In genomic region chr15:27669931-27670411, GRCm38 (mm10) we compare ENCODE assay signal across 17 mouse cellular contexts. TPM values are rescaled to one million over a fixed set of nuclear protein-coding genes. Genes with fewer than 3 reads are reported as not detected.
A peak's percentile ranks its signal among the peaks of the same experiment; 100 is the strongest.
DNase-seq lines count a peak whose midpoint lies in the region; ATAC-seq and TF ChIP-seq lines count a peak whose summit lies in the region.
"Had no signal": no experiment of that assay in that cellular context is flagged by ENCODE, and none has a peak within 500 bp of the region (broad histone marks: within the 10 kb centered on the region; RNA-seq: fewer than 3 reads in every experiment).

No protein-coding gene starts in this region.

- ATAC-seq in kidney, embryonic 15.5 days (replicated peaks; ENCODE audit: low FRiP score): no peak
- ATAC-seq: intestine, postnatal 0 days had no signal

- TF ChIP-seq CTCF in bone marrow macrophage, adult 2 months (IDR thresholded peaks at IDR 0.05; ENCODE audit: low read depth, low read length): no peak
- TF ChIP-seq CTCF in thymus, adult 2 months (IDR thresholded peaks at IDR 0.05; ENCODE audit: borderline replicate concordance, control insufficient read depth, extremely low read depth, insufficient read depth, low read length, poor library complexity): no peak

- H3K4me2 ChIP-seq in kidney, embryonic 15.5 days: no peak overlapping the region
- H3K4me2 ChIP-seq: forebrain, embryonic 12.5 days; hindbrain, embryonic 12.5 days; limb, embryonic 13.5 days; neural tube, embryonic 12.5 days had no signal

- no peak overlapping the region for H3K4me3 ChIP-seq in bone marrow macrophage, adult 2 months (ENCODE audit: insufficient read depth, low read length)
- H3K4me3 ChIP-seq in thymus, adult 2 months (ENCODE audit: control insufficient read depth, insufficient read depth, low read length): peak overlapping the region; percentile 37
- H3K4me3 ChIP-seq in hindbrain, embryonic 10.5 days: no peak overlapping the region
- no peak overlapping the region for H3K4me3 ChIP-seq in kidney, embryonic 15.5 days (replicated peaks)
- H3K4me3 ChIP-seq: forebrain, embryonic 12.5 days; hindbrain, embryonic 12.5 days; limb, embryonic 13.5 days; neural tube, embryonic 12.5 days had no signal

- WGBS in thymus, adult 2 months: 18% methylated on average over 12 of the region's 12 CpGs
- 82% methylated on average over 12 of the region's 12 CpGs for WGBS in hindbrain, embryonic 10.5 days
- WGBS in kidney, embryonic 15.5 days: 77% methylated on average over 12 of the region's 12 CpGs

- H3K27ac ChIP-seq in bone marrow macrophage, adult 2 months (ENCODE audit: insufficient read depth, low read depth, low read length): peak overlapping the region; percentile 74
- peak overlapping the region; percentile 100 for H3K27ac ChIP-seq in thymus, adult 2 months (ENCODE audit: control insufficient read depth, insufficient read depth, low read length)
- H3K27ac ChIP-seq in hindbrain, embryonic 10.5 days: no peak overlapping the region
- no peak overlapping the region for H3K27ac ChIP-seq in kidney, embryonic 15.5 days
- H3K27ac ChIP-seq: forebrain, embryonic 12.5 days; hindbrain, embryonic 12.5 days; limb, embryonic 13.5 days; neural tube, embryonic 12.5 days had no signal

- TF ChIP-seq POLR2A in bone marrow macrophage, adult 2 months (IDR thresholded peaks at IDR 0.05; ENCODE audit: borderline replicate concordance, low read depth, low read length): no peak
- 0 out of 2 replicates have a peak, but pooled peaks have one; percentile 45 for TF ChIP-seq POLR2A in thymus, adult 2 months (IDR thresholded peaks at IDR 0.05; ENCODE audit: control insufficient read depth, extremely low read depth, insufficient read depth, low read length, poor library complexity)

- H3K4me1 ChIP-seq in bone marrow macrophage, adult 2 months (ENCODE audit: control insufficient read depth, insufficient read depth, low read length): peaks cover 91% of the 10 kb centered on the region
- H3K4me1 ChIP-seq in thymus, adult 2 months (replicated peaks; ENCODE audit: control insufficient read depth, insufficient read depth, low read length): peaks cover 55% of the 10 kb centered on the region
- H3K4me1 ChIP-seq in hindbrain, embryonic 10.5 days (replicated peaks): peaks cover 25% of the 10 kb centered on the region
- H3K4me1 ChIP-seq in kidney, embryonic 15.5 days: peaks cover 7% of the 10 kb centered on the region
- H3K4me1 ChIP-seq: neural tube, embryonic 12.5 days had no signal

- peak; percentile 88 for DNase-seq in heart, adult 11 months
- no peak for DNase-seq in heart, adult 9 months (ENCODE audit: low spot score in 2 of 2)
- peak; percentile 73 for DNase-seq in CD4-positive helper T cell, adult 2 months (ENCODE audit: low read depth, low spot score)
- peak; percentile 60 for DNase-seq in thymus, adult 2 months
- DNase-seq in right cerebral cortex, postnatal 36 days (ENCODE audit: low spot score in 2 of 2): no peak
- DNase-seq in hindbrain, embryonic 10.5 days (ENCODE audit: low spot score): no peak
- DNase-seq: adrenal gland, adult 2 months; cerebellum, adult 8-10 months; lung, adult 18-20 months; midbrain, embryonic 14.5 days had no signal

- H3K27me3 ChIP-seq in thymus, adult 2 months (ENCODE audit: control insufficient read depth, insufficient read depth, low read length): no peaks in the 10 kb centered on the region
- H3K27me3 ChIP-seq in hindbrain, embryonic 10.5 days (ENCODE audit: insufficient read depth, poor library complexity, severe bottlenecking): no peaks in the 10 kb centered on the region
- no peaks in the 10 kb centered on the region for H3K27me3 ChIP-seq in kidney, embryonic 15.5 days
- H3K27me3 ChIP-seq: hindbrain, embryonic 12.5 days; limb, embryonic 13.5 days; neural tube, embryonic 12.5 days had no signal

- no peak overlapping the region for H3K9ac ChIP-seq in kidney, embryonic 15.5 days
- H3K9ac ChIP-seq: forebrain, embryonic 12.5 days; hindbrain, embryonic 12.5 days; limb, embryonic 13.5 days; neural tube, embryonic 12.5 days had no signal

- H3K36me3 ChIP-seq in thymus, adult 2 months (ENCODE audit: control insufficient read depth, insufficient read depth, low read length): 0 out of 2 replicates have a peak, but pooled peaks cover 3% of the 10 kb centered on the region
- no peaks in the 10 kb centered on the region for H3K36me3 ChIP-seq in hindbrain, embryonic 10.5 days
- H3K36me3 ChIP-seq in kidney, embryonic 15.5 days: no peaks in the 10 kb centered on the region
- H3K36me3 ChIP-seq: forebrain, embryonic 12.5 days; hindbrain, embryonic 12.5 days; limb, embryonic 13.5 days; neural tube, embryonic 12.5 days had no signal

- no peaks in the 10 kb centered on the region for H3K9me3 ChIP-seq in hindbrain, embryonic 10.5 days
- no peaks in the 10 kb centered on the region for H3K9me3 ChIP-seq in kidney, embryonic 15.5 days (replicated peaks)
- H3K9me3 ChIP-seq: forebrain, embryonic 12.5 days; hindbrain, embryonic 12.5 days; limb, embryonic 13.5 days; neural tube, embryonic 12.5 days had no signal

RNA-seq across cellular contexts. Expression of gene Otulinl, which starts 11.4 kb away (rescaled TPM):
- polyA plus RNA-seq in bone marrow macrophage, adult 2 months (2012; ENCODE audit: insufficient read depth, insufficient read length, missing spikeins): 256 and 264 TPM in 2 replicates
- polyA plus RNA-seq in thymus, adult 2 months (2012; rRNA removed): 29.6 and 32.1 TPM in 2 replicates
- 6.4 and 8.2 TPM in 2 replicates for polyA plus RNA-seq in hindbrain, embryonic 10.5 days (2016; fragmentation: Nextera tagmentation; extraction: Ambion mirVana)
- polyA plus RNA-seq in kidney, embryonic 15.5 days (2015; fragmentation: Nextera tagmentation; extraction: Ambion mirVana): 26.5 and 30.5 TPM in 2 replicates

RNA-seq across cellular contexts. Expression of gene Otulin, which starts 39.5 kb away (rescaled TPM):
- polyA plus RNA-seq in bone marrow macrophage, adult 2 months (2012; ENCODE audit: insufficient read depth, insufficient read length, missing spikeins): 98.6 and 100 TPM in 2 replicates
- polyA plus RNA-seq in thymus, adult 2 months (2012; rRNA removed): 43.0 and 43.1 TPM in 2 replicates
- 28.1 TPM in 2 replicates for polyA plus RNA-seq in hindbrain, embryonic 10.5 days (2016; fragmentation: Nextera tagmentation; extraction: Ambion mirVana)
- 29.0 and 32.2 TPM in 2 replicates for polyA plus RNA-seq in kidney, embryonic 15.5 days (2015; fragmentation: Nextera tagmentation; extraction: Ambion mirVana)

Comparison
In these comparisons a context has a peak if more than half of its experiments do, and no peak if none do; other contexts are left out.
1. DNase-seq: peak in heart, adult 11 months (single experiment), CD4-positive helper T cell, adult 2 months (single experiment) and thymus, adult 2 months (single experiment); none in heart, adult 9 months (0 of 2), right cerebral cortex, postnatal 36 days (0 of 2) and hindbrain, embryonic 10.5 days (single experiment).
2. H3K27ac ChIP-seq: peak in bone marrow macrophage, adult 2 months (single experiment) and thymus, adult 2 months (single experiment); none in hindbrain, embryonic 10.5 days (single experiment) and kidney, embryonic 15.5 days (single experiment).